Mouse (Mus musculus): ENCODE data around the gene 1700025C18Rik. TPM values are rescaled to one million over a fixed set of nuclear protein-coding genes. Genes with fewer than 3 reads are reported as not detected.

The 1700025C18Rik gene
- not detected for total RNA-seq (2021)

GRCm38 (mm10) chr2:165090650-165091049 is at the start of gene 1700025C18Rik:
Gene 1700025C18Rik (minus strand): TSS chr2:165090750.
- no peak for DNase-seq

- DNase-seq: no peak
Observed at GRCm38 (mm10) chr2:165136049-165136448, 45.5 kb upstream of the 1700025C18Rik start.

GRCm38 (mm10) chr2:165133566-165133965 is 43.0 kb upstream of the 1700025C18Rik start:
- no peak for DNase-seq

GRCm38 (mm10) chr2:165131428-165131827 is 40.9 kb upstream of the 1700025C18Rik start:
- DNase-seq: no peak

GRCm38 (mm10) chr2:165129189-165129588 is 38.6 kb upstream of the 1700025C18Rik start:
- no peak for DNase-seq

GRCm38 (mm10) chr2:165126896-165127562 is 36.5 kb upstream of the 1700025C18Rik start:
- no peak for DNase-seq

GRCm38 (mm10) chr2:165121206-165121840 is 30.8 kb upstream of the 1700025C18Rik start:
- no peak for DNase-seq

GRCm38 (mm10) chr2:165120765-165121164 is 30.2 kb upstream of the 1700025C18Rik start:
- DNase-seq: no peak

GRCm38 (mm10) chr2:165113733-165114132 is 23.2 kb upstream of the 1700025C18Rik start:
- no peak for DNase-seq

GRCm38 (mm10) chr2:165112149-165112548 is 21.6 kb upstream of the 1700025C18Rik start:
- DNase-seq: peak; percentile 93

GRCm38 (mm10) chr2:165106585-165106984 is 16.0 kb upstream of the 1700025C18Rik start:
- DNase-seq: no peak

- DNase-seq: no peak
Observed at GRCm38 (mm10) chr2:165105513-165106079, 15.0 kb upstream of the 1700025C18Rik start.

GRCm38 (mm10) chr2:165102920-165103319 is 12.4 kb upstream of the 1700025C18Rik start:
- DNase-seq: no peak

GRCm38 (mm10) chr2:165100749-165101148 is 10.2 kb upstream of the 1700025C18Rik start:
- no peak for DNase-seq

GRCm38 (mm10) chr2:165098861-165099260 is 8.3 kb upstream of the 1700025C18Rik start:
- peak; percentile 45 for DNase-seq

GRCm38 (mm10) chr2:165096367-165096766 is 5.8 kb upstream of the 1700025C18Rik start:
- no peak for DNase-seq

- DNase-seq: no peak
Observed at GRCm38 (mm10) chr2:165092393-165092792, 1.8 kb upstream of the 1700025C18Rik start.

GRCm38 (mm10) chr2:165091433-165091965 is 949 bp upstream of the 1700025C18Rik start:
- no peak for DNase-seq

GRCm38 (mm10) chr2:165089470-165089869 is 1.1 kb downstream of the 1700025C18Rik start:
- no peak for DNase-seq

- DNase-seq: no peak
Observed at GRCm38 (mm10) chr2:165086634-165087033, 3.9 kb downstream of the 1700025C18Rik start.

GRCm38 (mm10) chr2:165081257-165081656 is 9.3 kb downstream of the 1700025C18Rik start:
- DNase-seq: no peak

- no peak for DNase-seq
Observed at GRCm38 (mm10) chr2:165080657-165081056, 9.9 kb downstream of the 1700025C18Rik start.

- DNase-seq: peak; percentile 29
Observed at GRCm38 (mm10) chr2:165078605-165079004, 11.9 kb downstream of the 1700025C18Rik start.

Data from heart, postnatal 4 days (tissue).